Mouse (Mus musculus) kidney, postnatal 10 days (tissue): ENCODE measurements at regions not wholly inside any gene's neighbourhood (a gene's known extent, or its start where the extent isn't known, plus 50 kb on each side); places are given as distances from the start of the nearest gene placed in this dataset.

Experiments used
- DNase-seq: peaks from one replicate; pipeline ENCODE4 v3.0.0; 2021; ENCODE audit warnings: mixed read lengths

GRCm38 (mm10) chr3:120747678-120748077, 423.8 kb downstream of the Rwdd3 start:
- DNase-seq, result peak; percentile 43

- no peak for DNase-seq
Observed at GRCm38 (mm10) chr3:120733332-120733731, 438.2 kb downstream of the Rwdd3 start.

- no peak for DNase-seq
Observed at GRCm38 (mm10) chr3:120732391-120732790, 439.1 kb downstream of the Rwdd3 start.

- no peak for DNase-seq
Observed at GRCm38 (mm10) chr3:120731287-120731686, 440.2 kb downstream of the Rwdd3 start.

- DNase-seq, result no peak
Observed at GRCm38 (mm10) chr3:120730225-120730624, 441.3 kb downstream of the Rwdd3 start.

- DNase-seq, result no peak
Observed at GRCm38 (mm10) chr3:120729671-120730070, 441.8 kb downstream of the Rwdd3 start.

GRCm38 (mm10) chr3:120685227-120685626, 486.3 kb downstream of the Rwdd3 start:
- no peak for DNase-seq

- DNase-seq, result no peak
Observed at GRCm38 (mm10) chr3:120675906-120676305, 495.6 kb downstream of the Rwdd3 start.

GRCm38 (mm10) chr3:120668654-120669053, 502.8 kb downstream of the Rwdd3 start:
- no peak for DNase-seq

GRCm38 (mm10) chr3:120662521-120662920, 509.0 kb downstream of the Rwdd3 start:
- no peak for DNase-seq

- DNase-seq, result no peak
Observed at GRCm38 (mm10) chr3:120660776-120661175, 510.7 kb downstream of the Rwdd3 start.

GRCm38 (mm10) chr3:120649047-120649868, 522.2 kb downstream of the Rwdd3 start:
- DNase-seq, result no peak

GRCm38 (mm10) chr3:120648391-120648790, 523.1 kb downstream of the Rwdd3 start:
- no peak for DNase-seq

GRCm38 (mm10) chr3:120636669-120637305, 534.7 kb downstream of the Rwdd3 start:
- no peak for DNase-seq

- no peak for DNase-seq
Observed at GRCm38 (mm10) chr3:120618358-120618757, 553.1 kb downstream of the Rwdd3 start.

- DNase-seq, result no peak
Observed at GRCm38 (mm10) chr3:120594226-120594625, 577.3 kb downstream of the Rwdd3 start.

GRCm38 (mm10) chr3:120591183-120591582, 580.3 kb downstream of the Rwdd3 start:
- no peak for DNase-seq

- DNase-seq, result no peak
Observed at GRCm38 (mm10) chr3:120570806-120571425, 600.6 kb downstream of the Rwdd3 start.

- no peak for DNase-seq
Observed at GRCm38 (mm10) chr3:120541556-120542476, 629.7 kb downstream of the Rwdd3 start.

GRCm38 (mm10) chr3:120533901-120534300, 637.6 kb downstream of the Rwdd3 start:
- DNase-seq, result no peak

- DNase-seq, result no peak
Observed at GRCm38 (mm10) chr3:120531880-120532580, 639.5 kb downstream of the Rwdd3 start.

- no peak for DNase-seq
Observed at GRCm38 (mm10) chr3:120511651-120512050, 659.8 kb downstream of the Rwdd3 start.
